Mouse (Mus musculus): ENCODE measurements around the gene Ddx49. TPM values are rescaled to one million over a fixed set of nuclear protein-coding genes. Genes with fewer than 3 reads are reported as not detected.

Gene Ddx49
- 95.5 and 101 TPM in 2 replicates for polyA plus RNA-seq (2012; rRNA removed)

GRCm38 (mm10) chr8:70302358-70302890 is at the start of gene Ddx49, which contains the start of gene Cope:
Ddx49 (minus strand) TSS chr8:70302489.
Cope (plus strand) TSS chr8:70302518.
- no peaks in the 10 kb centered on the region for H3K27me3 ChIP-seq (ENCODE audit: control insufficient read depth, insufficient read depth, low read length)
- H3K4me3 ChIP-seq (ENCODE audit: control insufficient read depth, low read depth, low read length) = peak within 1 kb of the TSS; percentile 93
- H3K36me3 ChIP-seq (ENCODE audit: control insufficient read depth, insufficient read depth, low read length) = no peaks in the 10 kb centered on the region; the same call in 1 of the 2 replicates
- peaks cover 2% of the 10 kb centered on the region; the same call in 1 of the 2 replicates for H3K4me1 ChIP-seq (ENCODE audit: control insufficient read depth, insufficient read depth, low read length)
- H3K27ac ChIP-seq (ENCODE audit: control insufficient read depth, insufficient read depth, low read depth, low read length) = peak within 1 kb of the TSS; percentile 91
- no peak for TF ChIP-seq CTCF (IDR thresholded peaks at IDR 0.05; ENCODE audit: control insufficient read depth, insufficient read depth, insufficient replicate concordance, low read depth, low read length)
- peak; percentile 61; the same call in 1 of the 2 replicates for TF ChIP-seq POLR2A (IDR thresholded peaks at IDR 0.05; ENCODE audit: control insufficient read depth, low read depth, low read length)

GRCm38 (mm10) chr8:70352000-70352384 is 49.7 kb upstream of the Ddx49 start:
- no peak for TF ChIP-seq CTCF (IDR thresholded peaks at IDR 0.05; ENCODE audit: control insufficient read depth, insufficient read depth, insufficient replicate concordance, low read depth, low read length)
- TF ChIP-seq POLR2A (IDR thresholded peaks at IDR 0.05; ENCODE audit: control insufficient read depth, low read depth, low read length) = no peak
- Histone ChIP-seq H3K27ac (ENCODE audit: control insufficient read depth, insufficient read depth, low read depth, low read length) (peak overlapping the region; percentile 96), H3K36me3 (ENCODE audit: control insufficient read depth, insufficient read depth, low read length) (no peaks in the 10 kb centered on the region; the same call in 1 of the 2 replicates), H3K27me3 (ENCODE audit: control insufficient read depth, insufficient read depth, low read length) (no peaks in the 10 kb centered on the region), H3K4me1 (ENCODE audit: control insufficient read depth, insufficient read depth, low read length) (peaks cover 31% of the 10 kb centered on the region), H3K4me3 (ENCODE audit: control insufficient read depth, low read depth, low read length) (peak overlapping the region; percentile 99)

- H3K27me3 ChIP-seq (ENCODE audit: control insufficient read depth, insufficient read depth, low read length) = no peaks in the 10 kb centered on the region
- peaks cover 31% of the 10 kb centered on the region for H3K4me1 ChIP-seq (ENCODE audit: control insufficient read depth, insufficient read depth, low read length)
- no peak overlapping the region; the same call in 1 of the 2 replicates for H3K27ac ChIP-seq (ENCODE audit: control insufficient read depth, insufficient read depth, low read depth, low read length)
- H3K36me3 ChIP-seq (ENCODE audit: control insufficient read depth, insufficient read depth, low read length) = no peaks in the 10 kb centered on the region; the same call in 1 of the 2 replicates
- peak overlapping the region; percentile 99 for H3K4me3 ChIP-seq (ENCODE audit: control insufficient read depth, low read depth, low read length)
- TF ChIP-seq CTCF (IDR thresholded peaks at IDR 0.05; ENCODE audit: control insufficient read depth, insufficient read depth, insufficient replicate concordance, low read depth, low read length) = no peak
- TF ChIP-seq POLR2A (IDR thresholded peaks at IDR 0.05; ENCODE audit: control insufficient read depth, low read depth, low read length) = no peak
Measured at GRCm38 (mm10) chr8:70351035-70351999, 49.0 kb upstream of the Ddx49 start.

- Histone ChIP-seq H3K4me3 (ENCODE audit: control insufficient read depth, low read depth, low read length) (no peak overlapping the region), H3K27me3 (ENCODE audit: control insufficient read depth, insufficient read depth, low read length) (no peaks in the 10 kb centered on the region), H3K27ac (ENCODE audit: control insufficient read depth, insufficient read depth, low read depth, low read length) (peak overlapping the region; percentile 62; the same call in 1 of the 2 replicates), H3K4me1 (ENCODE audit: control insufficient read depth, insufficient read depth, low read length) (peaks cover 22% of the 10 kb centered on the region), H3K36me3 (ENCODE audit: control insufficient read depth, insufficient read depth, low read length) (no peaks in the 10 kb centered on the region; the same call in 1 of the 2 replicates)
- TF ChIP-seq CTCF (IDR thresholded peaks at IDR 0.05; ENCODE audit: control insufficient read depth, insufficient read depth, insufficient replicate concordance, low read depth, low read length) = no peak
- no peak; the same call in 1 of the 2 replicates for TF ChIP-seq POLR2A (IDR thresholded peaks at IDR 0.05; ENCODE audit: control insufficient read depth, low read depth, low read length)
Measured at GRCm38 (mm10) chr8:70347860-70348420, 45.7 kb upstream of the Ddx49 start.

DNA sequence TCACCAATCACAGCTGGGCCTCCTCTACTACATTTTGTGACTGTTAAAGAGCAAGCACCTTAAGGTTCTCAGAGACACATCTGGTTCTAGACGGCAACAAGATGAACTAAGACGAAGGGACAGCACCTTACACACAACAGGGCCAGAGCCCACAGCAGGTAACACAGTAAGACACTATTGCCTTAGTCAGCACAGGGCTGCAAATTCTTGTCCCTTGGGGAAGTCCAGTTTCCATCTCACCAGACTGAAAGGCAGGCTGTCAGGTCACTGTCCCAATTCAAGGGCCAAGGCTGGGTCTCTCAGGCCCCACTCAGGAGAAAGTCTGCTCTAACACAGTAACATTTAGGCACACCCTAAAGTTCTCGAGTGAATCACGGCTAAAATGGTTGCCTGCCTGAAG is 45.2 kb upstream of the Ddx49 start:
- TF ChIP-seq CTCF (IDR thresholded peaks at IDR 0.05; ENCODE audit: control insufficient read depth, insufficient read depth, insufficient replicate concordance, low read depth, low read length) (no peak), POLR2A (IDR thresholded peaks at IDR 0.05; ENCODE audit: control insufficient read depth, low read depth, low read length) (no peak)
- peak overlapping the region; percentile 2; the same call in 1 of the 2 replicates for H3K4me3 ChIP-seq (ENCODE audit: control insufficient read depth, low read depth, low read length)
- H3K27me3 ChIP-seq (ENCODE audit: control insufficient read depth, insufficient read depth, low read length) = no peaks in the 10 kb centered on the region
- peak overlapping the region; percentile 27; the same call in 1 of the 2 replicates for H3K27ac ChIP-seq (ENCODE audit: control insufficient read depth, insufficient read depth, low read depth, low read length)
- peaks cover 22% of the 10 kb centered on the region for H3K4me1 ChIP-seq (ENCODE audit: control insufficient read depth, insufficient read depth, low read length)
- no peaks in the 10 kb centered on the region; the same call in 1 of the 2 replicates for H3K36me3 ChIP-seq (ENCODE audit: control insufficient read depth, insufficient read depth, low read length)

DNA sequence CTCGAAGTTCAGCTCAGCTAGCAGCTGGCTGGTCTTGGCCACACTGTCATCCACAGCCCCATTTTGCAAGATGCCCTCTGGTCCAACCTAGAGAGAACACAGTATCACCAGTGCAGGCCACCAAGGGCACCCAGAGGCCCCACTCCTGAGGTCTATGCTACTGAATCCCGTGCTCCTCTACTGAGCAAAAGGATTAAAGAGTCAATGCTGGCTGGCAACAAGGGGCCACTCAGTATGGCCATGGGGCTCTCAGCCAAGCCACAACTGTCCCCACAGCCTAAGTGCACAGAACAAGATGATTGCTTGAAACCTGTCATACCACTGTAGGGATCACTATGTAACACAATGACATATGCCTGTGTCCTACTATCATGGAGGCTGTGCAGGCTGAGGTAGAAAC is 42.0 kb upstream of the Ddx49 start:
- no peaks in the 10 kb centered on the region; the same call in none of the 2 replicates for H3K4me1 ChIP-seq (ENCODE audit: control insufficient read depth, insufficient read depth, low read length)
- TF ChIP-seq CTCF (IDR thresholded peaks at IDR 0.05; ENCODE audit: control insufficient read depth, insufficient read depth, insufficient replicate concordance, low read depth, low read length) (no peak), POLR2A (IDR thresholded peaks at IDR 0.05; ENCODE audit: control insufficient read depth, low read depth, low read length) (no peak)
- no peak overlapping the region for H3K27ac ChIP-seq (ENCODE audit: control insufficient read depth, insufficient read depth, low read depth, low read length)
- H3K27me3 ChIP-seq (ENCODE audit: control insufficient read depth, insufficient read depth, low read length) = no peaks in the 10 kb centered on the region
- no peaks in the 10 kb centered on the region; the same call in none of the 2 replicates for H3K36me3 ChIP-seq (ENCODE audit: control insufficient read depth, insufficient read depth, low read length)
- H3K4me3 ChIP-seq (ENCODE audit: control insufficient read depth, low read depth, low read length) = no peak overlapping the region
